Mouse (Mus musculus): ENCODE results near the gene Olfr1441. TPM values are rescaled to one million over a fixed set of nuclear protein-coding genes. Genes with fewer than 3 reads are reported as not detected.

Olfr1441 gene
- not detected for polyA plus RNA-seq (2017; shearing (Covaris generic))

GRCm38 (mm10) chr19:12417361-12417760 is at the start of gene Olfr1441:
Gene Olfr1441 (plus strand): TSS chr19:12417433.

GRCm38 (mm10) chr19:12386979-12387378 is 30.3 kb upstream of the Olfr1441 start, which contains the start of gene Olfr1440:
Gene Olfr1440 (plus strand): TSS chr19:12387279.

GRCm38 (mm10) chr19:12427605-12428004 is 10.4 kb downstream of the Olfr1441 start, which contains the start of gene Pfpl:
Gene Pfpl (plus strand): TSS chr19:12427905.

GRCm38 (mm10) chr19:12460282-12461249 is 43.3 kb downstream of the Olfr1441 start, which contains the start of gene Mpeg1:
Gene Mpeg1 (plus strand): TSS chr19:12460779.

Other genes starting within 250 kb of the Olfr1441 start
- 0.22 TPM for gene Olfr1555-ps1, start 247.3 kb upstream of the Olfr1441 start, polyA plus RNA-seq (2017; shearing (Covaris generic))
- not detected for gene Olfr1431, start 216.8 kb upstream of the Olfr1441 start, polyA plus RNA-seq (2017; shearing (Covaris generic))
- not detected for gene Olfr1432, start 184.8 kb upstream of the Olfr1441 start, polyA plus RNA-seq (2017; shearing (Covaris generic))
- not detected for gene Olfr262, start 175.8 kb upstream of the Olfr1441 start, polyA plus RNA-seq (2017; shearing (Covaris generic))
- gene Olfr235, start 156.4 kb upstream of the Olfr1441 start, polyA plus RNA-seq (2017; shearing (Covaris generic)), result not detected
- not detected for gene Olfr1434, start 137.6 kb upstream of the Olfr1441 start, polyA plus RNA-seq (2017; shearing (Covaris generic))
- not detected for gene Olfr1436, start 118.3 kb upstream of the Olfr1441 start, polyA plus RNA-seq (2017; shearing (Covaris generic))
- not detected for gene Olfr1437, start 92.3 kb upstream of the Olfr1441 start, polyA plus RNA-seq (2017; shearing (Covaris generic))
- not detected for gene Olfr1438-ps1, start 81.5 kb upstream of the Olfr1441 start, polyA plus RNA-seq (2017; shearing (Covaris generic))
- not detected for gene Olfr1440, start 30.2 kb upstream of the Olfr1441 start, polyA plus RNA-seq (2017; shearing (Covaris generic))
- gene Pfpl, start 10.5 kb downstream of the Olfr1441 start, polyA plus RNA-seq (2017; shearing (Covaris generic)), result not detected
- 1.3 TPM for gene Mpeg1, start 43.3 kb downstream of the Olfr1441 start, polyA plus RNA-seq (2017; shearing (Covaris generic))
- 5.6 TPM for gene Dtx4, start 84.0 kb downstream of the Olfr1441 start, polyA plus RNA-seq (2017; shearing (Covaris generic))
- gene Fam111a, start 128.3 kb downstream of the Olfr1441 start, polyA plus RNA-seq (2017; shearing (Covaris generic)), result 60.7 TPM
- not detected for gene Gm4952, start 182.5 kb downstream of the Olfr1441 start, polyA plus RNA-seq (2017; shearing (Covaris generic))
- gene Glyat, start 215.9 kb downstream of the Olfr1441 start, polyA plus RNA-seq (2017; shearing (Covaris generic)), result 0.09 TPM